Mouse (Mus musculus): ENCODE data around the gene Nmur1. TPM values are rescaled to one million over a fixed set of nuclear protein-coding genes. Genes with fewer than 3 reads are reported as not detected.

Nmur1 gene
- polyA plus RNA-seq, 1 experiment from 2014 or later = 0.46 TPM

DNA sequence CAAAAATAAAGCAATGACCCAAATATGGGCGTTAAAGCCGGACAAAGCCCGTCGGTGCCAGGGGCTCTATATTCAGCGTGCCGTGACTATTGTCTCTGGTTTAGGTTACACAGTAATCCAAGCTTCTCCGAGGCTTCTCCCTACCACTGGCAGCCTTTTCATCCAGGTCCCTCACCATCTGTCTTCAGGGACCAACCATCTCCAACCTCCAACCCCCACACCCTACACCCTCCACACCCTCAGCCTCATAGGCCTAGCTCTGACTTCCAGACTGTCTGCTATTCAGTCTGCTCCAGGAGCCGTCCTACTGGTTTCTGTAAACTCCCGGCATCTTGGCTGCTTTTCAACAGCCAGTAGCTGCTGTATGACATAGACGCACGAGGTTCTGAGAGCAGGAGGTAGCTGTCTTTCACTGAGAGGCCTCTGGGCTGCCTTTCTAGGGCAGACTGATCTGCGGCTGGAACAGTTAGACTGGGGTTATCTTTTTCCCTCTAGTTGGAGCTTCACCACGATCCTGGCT lies 9.3 kb upstream of the Nmur1 start:
- Histone ChIP-seq H3K9ac (ENCODE audit: low read depth, low read length) (peak overlapping the region; percentile 79), H3K27ac (ENCODE audit: low read length) (peak overlapping the region; percentile 97), H3K4me2 (ENCODE audit: low read depth, low read length) (peak overlapping the region; percentile 91), H3K36me3 (ENCODE audit: control insufficient read depth, insufficient read depth, low read length) (no peaks in the 10 kb centered on the region), H3K4me1 (ENCODE audit: control insufficient read depth, insufficient read depth, low read length) (peaks cover 51% of the 10 kb centered on the region), H3K4me3 (ENCODE audit: low read length) (no peak overlapping the region; the same call in 1 of the 2 replicates), H3K27me3 (replicated peaks; ENCODE audit: control insufficient read depth, insufficient read depth, low read length) (no peaks in the 10 kb centered on the region), H3K9me3 (ENCODE audit: control insufficient read depth, low read length) (no peaks in the 10 kb centered on the region)
- 24% methylated on average over 13 of the region's 13 CpGs for WGBS
- ATAC-seq = peak; percentile 26

DNA sequence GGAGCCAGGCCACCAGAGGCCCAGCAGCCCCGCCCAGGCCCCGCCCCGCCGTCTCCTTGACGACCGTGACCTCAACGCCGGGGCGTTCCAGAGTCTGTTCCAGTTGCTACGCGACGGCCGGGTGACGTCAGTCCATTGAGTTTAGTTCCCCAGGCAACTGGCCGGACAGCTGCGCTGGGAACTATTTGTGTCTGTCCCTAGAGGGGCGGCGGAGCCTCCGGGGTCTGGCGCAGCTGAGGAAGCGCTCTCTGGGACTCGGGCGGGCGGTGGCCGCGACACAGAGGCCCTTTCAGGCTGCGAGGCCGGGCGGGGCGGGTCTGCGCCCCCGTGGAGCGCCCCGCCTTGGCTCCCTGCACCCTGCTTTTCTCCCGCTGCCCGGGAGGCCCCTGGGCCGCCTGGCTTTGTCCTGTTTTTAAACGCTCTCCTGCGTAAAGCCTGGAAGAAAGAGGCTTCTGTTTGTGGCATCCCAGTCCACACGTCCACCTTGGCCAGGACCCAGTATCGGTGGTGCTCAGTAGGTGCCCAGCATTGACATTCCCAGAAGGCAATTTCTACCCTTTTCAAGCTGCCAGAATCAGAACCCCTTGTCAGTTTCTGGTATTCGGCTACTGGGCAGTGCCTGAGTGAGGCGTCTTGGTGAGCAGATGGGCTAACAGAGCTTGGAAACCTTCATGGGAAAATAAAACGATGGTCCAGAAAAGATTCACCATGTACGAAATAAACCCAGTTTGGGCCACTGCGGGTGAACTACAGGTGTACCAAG lies 8.6 kb upstream of the Nmur1 start:
- H3K4me1 ChIP-seq (ENCODE audit: control insufficient read depth, insufficient read depth, low read length) = peaks cover 44% of the 10 kb centered on the region
- H3K9ac ChIP-seq (ENCODE audit: low read depth, low read length) = peak overlapping the region; percentile 79
- peak overlapping the region; percentile 61 for H3K4me3 ChIP-seq (ENCODE audit: low read length)
- H3K4me2 ChIP-seq (ENCODE audit: low read depth, low read length) = peak overlapping the region; percentile 91
- ATAC-seq = peak; percentile 91
- peak overlapping the region; percentile 97 for H3K27ac ChIP-seq (ENCODE audit: low read length)
- no peaks in the 10 kb centered on the region for H3K9me3 ChIP-seq (ENCODE audit: control insufficient read depth, low read length)
- no peaks in the 10 kb centered on the region for H3K36me3 ChIP-seq (ENCODE audit: control insufficient read depth, insufficient read depth, low read length)
- WGBS = 5% methylated on average over 38 of the region's 46 CpGs
- H3K27me3 ChIP-seq (replicated peaks; ENCODE audit: control insufficient read depth, insufficient read depth, low read length) = no peaks in the 10 kb centered on the region

DNA sequence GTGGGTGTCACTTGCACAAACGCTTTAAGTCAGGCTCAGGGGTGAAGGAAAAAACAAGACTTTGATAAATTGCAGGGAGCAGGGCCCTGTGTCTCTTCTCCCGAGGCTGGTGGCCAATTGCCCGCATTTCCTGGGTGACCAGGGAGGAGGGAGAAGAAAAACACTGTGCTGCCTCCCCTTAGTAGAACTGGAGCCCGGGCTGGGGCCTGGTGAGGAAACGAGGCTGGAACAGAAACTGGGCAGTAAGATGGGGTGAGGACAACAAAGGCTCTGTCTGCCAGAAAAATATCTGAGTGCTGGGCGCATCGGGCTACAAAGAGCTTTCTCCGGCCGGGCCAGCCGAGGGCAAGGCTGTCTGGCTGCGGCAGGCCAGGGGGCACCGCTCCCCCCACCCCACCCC lies 8.0 kb upstream of the Nmur1 start:
- Histone ChIP-seq H3K27ac (ENCODE audit: low read length) (peak overlapping the region; percentile 93), H3K4me2 (ENCODE audit: low read depth, low read length) (peak overlapping the region; percentile 91), H3K27me3 (replicated peaks; ENCODE audit: control insufficient read depth, insufficient read depth, low read length) (no peaks in the 10 kb centered on the region), H3K9ac (ENCODE audit: low read depth, low read length) (peak overlapping the region; percentile 70), H3K36me3 (ENCODE audit: control insufficient read depth, insufficient read depth, low read length) (no peaks in the 10 kb centered on the region), H3K4me3 (ENCODE audit: low read length) (peak overlapping the region; percentile 61), H3K9me3 (ENCODE audit: control insufficient read depth, low read length) (no peaks in the 10 kb centered on the region), H3K4me1 (ENCODE audit: control insufficient read depth, insufficient read depth, low read length) (peaks cover 39% of the 10 kb centered on the region)
- WGBS = 0% methylated on average over 12 of the region's 12 CpGs
- ATAC-seq = peak; percentile 55

DNA sequence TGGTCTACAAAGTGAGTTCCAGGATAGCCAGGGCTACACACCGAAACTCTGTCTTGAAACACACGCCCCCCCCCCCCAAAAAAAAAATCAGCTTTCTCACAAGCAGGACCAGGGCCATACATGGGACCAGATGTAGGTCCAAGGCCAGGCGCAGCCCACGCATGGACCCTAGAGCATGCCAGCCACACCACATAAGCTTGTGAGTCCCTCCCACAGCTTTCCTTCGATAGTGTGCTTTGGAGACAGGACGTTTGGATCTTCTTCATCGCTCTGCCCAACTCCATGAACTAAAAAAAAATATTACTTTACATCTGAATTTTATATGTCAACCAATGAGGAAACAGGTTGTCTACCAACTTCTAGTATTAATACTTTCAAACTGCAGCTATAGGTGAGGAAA lies 7.3 kb upstream of the Nmur1 start:
- no peak overlapping the region for H3K4me3 ChIP-seq (ENCODE audit: low read length)
- H3K27ac ChIP-seq (ENCODE audit: low read length) = peak overlapping the region; percentile 93
- no peaks in the 10 kb centered on the region for H3K9me3 ChIP-seq (ENCODE audit: control insufficient read depth, low read length)
- peaks cover 39% of the 10 kb centered on the region for H3K4me1 ChIP-seq (ENCODE audit: control insufficient read depth, insufficient read depth, low read length)
- 80% methylated on average over 7 of the region's 7 CpGs for WGBS
- ATAC-seq = no peak
- H3K27me3 ChIP-seq (replicated peaks; ENCODE audit: control insufficient read depth, insufficient read depth, low read length) = no peaks in the 10 kb centered on the region
- H3K4me2 ChIP-seq (ENCODE audit: low read depth, low read length) = no peak overlapping the region
- H3K9ac ChIP-seq (ENCODE audit: low read depth, low read length) = peak overlapping the region; percentile 70
- no peaks in the 10 kb centered on the region for H3K36me3 ChIP-seq (ENCODE audit: control insufficient read depth, insufficient read depth, low read length)

DNA sequence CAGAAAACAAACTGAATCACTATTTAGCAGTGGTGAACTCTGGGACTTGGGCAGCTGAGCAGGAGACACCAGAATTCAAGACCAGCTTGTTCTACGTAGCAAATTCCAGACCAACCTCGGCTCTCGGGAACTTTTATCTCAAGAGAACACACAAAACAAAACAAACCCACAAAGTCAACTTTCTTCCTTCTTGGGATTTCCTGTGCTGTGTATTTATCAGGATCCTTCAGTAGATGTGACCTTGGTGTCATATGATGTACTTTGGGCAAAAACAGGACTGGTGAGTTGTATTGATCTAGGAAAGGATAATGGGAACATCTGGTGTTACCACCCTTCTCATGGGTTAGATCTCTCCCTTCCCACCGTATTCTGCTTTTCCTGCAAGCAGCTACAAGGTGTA lies 6.8 kb upstream of the Nmur1 start:
- Histone ChIP-seq H3K27ac (ENCODE audit: low read length) (no peak overlapping the region), H3K27me3 (replicated peaks; ENCODE audit: control insufficient read depth, insufficient read depth, low read length) (no peaks in the 10 kb centered on the region), H3K4me3 (ENCODE audit: low read length) (no peak overlapping the region), H3K9me3 (ENCODE audit: control insufficient read depth, low read length) (no peaks in the 10 kb centered on the region), H3K9ac (ENCODE audit: low read depth, low read length) (no peak overlapping the region), H3K4me2 (ENCODE audit: low read depth, low read length) (no peak overlapping the region), H3K4me1 (ENCODE audit: control insufficient read depth, insufficient read depth, low read length) (peaks cover 33% of the 10 kb centered on the region), H3K36me3 (ENCODE audit: control insufficient read depth, insufficient read depth, low read length) (no peaks in the 10 kb centered on the region)
- WGBS = 65% methylated on average over 4 of the region's 4 CpGs
- ATAC-seq = no peak

DNA sequence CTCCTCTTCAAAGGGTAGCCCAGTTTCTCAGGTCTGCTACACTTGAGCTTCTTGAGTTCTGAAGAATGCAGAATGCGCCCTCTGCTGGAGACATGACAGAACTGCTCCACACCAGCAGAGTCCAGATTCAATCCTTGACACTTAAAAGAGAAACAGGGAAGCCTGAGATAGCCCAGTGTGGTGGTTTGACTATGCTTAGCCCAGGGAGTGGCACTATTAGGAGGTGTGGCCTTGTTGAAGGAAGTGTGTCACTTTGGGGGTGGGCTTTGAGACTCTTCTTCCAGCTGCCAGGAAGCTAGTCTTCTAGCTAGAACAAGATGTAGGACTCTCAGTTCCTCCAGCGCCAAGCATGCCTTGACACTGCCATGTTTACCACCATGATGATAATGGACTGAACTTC lies 4.0 kb upstream of the Nmur1 start:
- Histone ChIP-seq H3K27me3 (replicated peaks; ENCODE audit: control insufficient read depth, insufficient read depth, low read length) (no peaks in the 10 kb centered on the region), H3K27ac (ENCODE audit: low read length) (no peak overlapping the region), H3K9me3 (ENCODE audit: control insufficient read depth, low read length) (no peaks in the 10 kb centered on the region), H3K4me3 (ENCODE audit: low read length) (no peak overlapping the region), H3K9ac (ENCODE audit: low read depth, low read length) (no peak overlapping the region), H3K36me3 (ENCODE audit: control insufficient read depth, insufficient read depth, low read length) (no peaks in the 10 kb centered on the region), H3K4me1 (ENCODE audit: control insufficient read depth, insufficient read depth, low read length) (peaks cover 13% of the 10 kb centered on the region), H3K4me2 (ENCODE audit: low read depth, low read length) (no peak overlapping the region)
- 42% methylated on average over 2 of the region's 2 CpGs for WGBS
- no peak for ATAC-seq

DNA sequence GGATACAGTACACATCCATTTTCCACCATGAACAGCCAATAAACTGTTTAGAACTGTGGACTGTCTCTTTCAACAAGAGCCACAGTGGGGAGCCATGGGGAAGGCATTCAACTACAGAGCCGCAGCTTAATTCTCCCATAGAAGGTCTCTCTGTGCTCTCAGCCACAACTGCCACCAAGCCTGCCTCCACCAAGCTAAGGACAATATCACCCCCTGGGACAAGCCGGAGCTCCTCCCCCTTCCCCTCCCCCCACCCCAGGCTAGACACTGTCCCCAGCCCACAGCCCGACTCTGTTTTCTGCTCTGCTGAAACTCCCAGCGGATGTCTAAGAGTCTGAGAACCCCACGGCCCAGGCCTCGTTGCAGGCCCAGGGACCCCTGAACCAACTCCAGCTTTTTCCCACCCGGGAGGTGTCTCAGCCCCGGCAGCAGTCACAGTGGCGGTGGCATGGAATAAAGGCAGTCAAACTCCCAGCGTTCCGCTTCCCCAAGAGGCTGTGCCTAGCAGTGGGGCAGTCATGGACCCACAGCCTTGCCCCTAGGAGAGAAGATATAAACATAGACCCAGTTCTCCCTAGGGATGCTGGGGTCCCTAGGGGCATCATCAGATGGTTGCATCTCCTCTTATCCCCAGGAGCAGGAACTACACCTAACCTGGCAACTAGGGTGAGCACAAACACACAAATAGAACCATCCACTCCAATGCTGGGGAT lies 1.0 kb downstream of the Nmur1 start:
- no peak overlapping the region for H3K27ac ChIP-seq (ENCODE audit: low read length)
- WGBS = 30% methylated on average over 11 of the region's 11 CpGs
- no peaks in the 10 kb centered on the region for H3K27me3 ChIP-seq (replicated peaks; ENCODE audit: control insufficient read depth, insufficient read depth, low read length)
- no peaks in the 10 kb centered on the region for H3K36me3 ChIP-seq (ENCODE audit: control insufficient read depth, insufficient read depth, low read length)
- no peaks in the 10 kb centered on the region for H3K4me1 ChIP-seq (ENCODE audit: control insufficient read depth, insufficient read depth, low read length)
- H3K4me2 ChIP-seq (ENCODE audit: low read depth, low read length) = no peak overlapping the region
- no peak overlapping the region for H3K4me3 ChIP-seq (ENCODE audit: low read length)
- H3K9ac ChIP-seq (ENCODE audit: low read depth, low read length) = no peak overlapping the region
- no peaks in the 10 kb centered on the region for H3K9me3 ChIP-seq (ENCODE audit: control insufficient read depth, low read length)
- ATAC-seq = no peak

DNA sequence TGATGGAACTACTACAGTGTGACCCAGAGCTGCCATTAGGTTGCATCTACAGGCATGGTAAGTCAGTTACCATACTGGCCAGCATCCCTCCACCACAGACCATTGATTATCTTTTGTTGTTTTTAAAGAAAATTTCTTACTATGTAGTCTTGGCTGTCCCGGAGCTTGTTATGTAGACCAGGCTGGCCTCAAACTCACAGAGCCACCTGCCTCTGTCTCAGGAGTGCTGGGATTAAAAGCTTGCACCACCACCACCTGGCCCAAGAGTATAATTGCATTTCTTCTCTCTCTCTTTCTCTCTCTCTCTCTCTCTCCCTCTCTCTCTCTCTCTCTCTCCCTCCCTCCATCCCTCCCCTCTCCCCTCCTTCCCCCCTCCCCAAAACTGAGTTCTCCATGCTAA lies 1.7 kb downstream of the Nmur1 start:
- no peaks in the 10 kb centered on the region for H3K27me3 ChIP-seq (replicated peaks; ENCODE audit: control insufficient read depth, insufficient read depth, low read length)
- H3K27ac ChIP-seq (ENCODE audit: low read length) = no peak overlapping the region
- no peak for ATAC-seq
- no peaks in the 10 kb centered on the region for H3K9me3 ChIP-seq (ENCODE audit: control insufficient read depth, low read length)
- 79% methylated on average over 1 of the region's 1 CpGs for WGBS
- no peaks in the 10 kb centered on the region for H3K4me1 ChIP-seq (ENCODE audit: control insufficient read depth, insufficient read depth, low read length)
- H3K9ac ChIP-seq (ENCODE audit: low read depth, low read length) = no peak overlapping the region
- H3K4me3 ChIP-seq (ENCODE audit: low read length) = no peak overlapping the region
- no peak overlapping the region for H3K4me2 ChIP-seq (ENCODE audit: low read depth, low read length)
- no peaks in the 10 kb centered on the region for H3K36me3 ChIP-seq (ENCODE audit: control insufficient read depth, insufficient read depth, low read length)

DNA sequence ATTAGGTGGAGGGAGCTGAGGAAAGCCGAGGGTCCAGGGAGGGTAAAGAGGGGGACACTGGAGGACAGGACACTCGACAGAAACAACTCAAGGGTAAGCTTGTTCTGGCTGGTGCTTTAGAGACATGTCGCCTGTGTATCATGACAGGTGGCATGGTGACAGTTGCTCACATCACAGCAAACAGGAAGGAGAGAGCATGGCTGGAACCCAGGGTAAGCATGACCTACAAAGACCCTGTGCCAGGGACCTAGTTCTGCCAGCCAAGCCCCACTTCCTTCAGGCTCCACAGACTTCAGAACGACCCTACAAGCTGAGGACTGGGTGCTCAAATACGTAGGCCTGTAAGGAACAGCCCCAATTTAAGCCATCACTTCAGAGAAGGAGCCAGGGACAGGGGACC lies 2.1 kb downstream of the Nmur1 start:
- Histone ChIP-seq H3K27ac (ENCODE audit: low read length) (no peak overlapping the region), H3K4me3 (ENCODE audit: low read length) (no peak overlapping the region), H3K27me3 (replicated peaks; ENCODE audit: control insufficient read depth, insufficient read depth, low read length) (no peaks in the 10 kb centered on the region), H3K4me2 (ENCODE audit: low read depth, low read length) (no peak overlapping the region), H3K36me3 (ENCODE audit: control insufficient read depth, insufficient read depth, low read length) (no peaks in the 10 kb centered on the region), H3K9me3 (ENCODE audit: control insufficient read depth, low read length) (no peaks in the 10 kb centered on the region), H3K4me1 (ENCODE audit: control insufficient read depth, insufficient read depth, low read length) (no peaks in the 10 kb centered on the region), H3K9ac (ENCODE audit: low read depth, low read length) (no peak overlapping the region)
- WGBS = 66% methylated on average over 5 of the region's 5 CpGs
- no peak for ATAC-seq

All from intestine, embryonic 16.5 days (tissue).